Mouse (Mus musculus) embryonic facial prominence, embryonic 10.5 days (tissue): ENCODE measurements around the gene Bloc1s4. TPM values are rescaled to one million over a fixed set of nuclear protein-coding genes. Genes with fewer than 3 reads are reported as not detected.

ENCODE experiments used
- DNase-seq: peaks from one replicate; pipeline ENCODE4 v3.0.0-alpha.2; 2017; ENCODE audit warnings: low spot score
- H3K27ac ChIP-seq: fragments of 300-500 bp; sonication (generic); replicated peaks from 2 replicates; pipeline ENCODE4 v1.5.1; 2016; ENCODE audit warnings: mild to moderate bottlenecking
- H3K27me3 ChIP-seq: fragments of 300-500 bp; sonication (generic); replicated peaks from 2 replicates; pipeline ENCODE4 v1.6.1; 2016; ENCODE audit warnings: low read depth, mild to moderate bottlenecking; ENCODE audit not compliant: poor library complexity, severe bottlenecking
- H3K36me3 ChIP-seq: fragments of 300-500 bp; sonication (generic); replicated peaks from 2 replicates; pipeline ENCODE4 v1.6.1; 2016; ENCODE audit warnings: mild to moderate bottlenecking, moderate library complexity
- H3K4me1 ChIP-seq: fragments of 300-500 bp; sonication (generic); 2 replicates; pipeline ENCODE4 v1.6.1; 2016
- H3K4me3 ChIP-seq: fragments of 300-500 bp; sonication (generic); 2 replicates; pipeline ENCODE4 v1.5.1; 2016; ENCODE audit warnings: mild to moderate bottlenecking, moderate library complexity
- H3K9me3 ChIP-seq: fragments of 300-500 bp; sonication (generic); 2 replicates; pipeline ENCODE4 v1.6.1; 2016; ENCODE audit warnings: mild to moderate bottlenecking
- WGBS: fragments of 180-500 bp; shearing (Covaris S2); methylation state at CpG from one replicate; pipeline ENCODE4 v1.1.7; 2016; 5-methylcytosine and 5-hydroxymethylcytosine counted together
- polyA plus RNA-seq: library from polyadenylated mRNA; unstranded; fragments of >200 nt; fragmentation: Nextera tagmentation; extraction: Ambion mirVana; gene quantifications from 2 replicates; pipeline ENCODE4 v1.2.1, GENCODE M21; 2016

The Bloc1s4 gene
- polyA plus RNA-seq, 1 experiment from 2014 or later, result 24.2 TPM

- 76% methylated on average over 3 of the region's 3 CpGs for WGBS
Observed at GRCm38 (mm10) chr5:36769603-36770002, 21.2 kb upstream of the Bloc1s4 start.

GRCm38 (mm10) chr5:36766958-36767703 is 18.7 kb upstream of the Bloc1s4 start:
- Histone ChIP-seq H3K27me3 (no peaks in the 10 kb centered on the region), H3K4me1 (peaks cover 38% of the 10 kb centered on the region), H3K27ac (peak overlapping the region; percentile 31; the same call in 1 of the 2 replicates), H3K9me3 (no peaks in the 10 kb centered on the region), H3K4me3 (no peak overlapping the region), H3K36me3 (no peaks in the 10 kb centered on the region)
- WGBS, result 35% methylated on average over 10 of the region's 10 CpGs
- peak; percentile 56 for DNase-seq

More at GRCm38 (mm10) chr5:36769603-36770002, 21.2 kb upstream of the Bloc1s4 start:
- Histone ChIP-seq H3K4me3 (no peak overlapping the region), H3K27ac (no peak overlapping the region), H3K27me3 (no peaks in the 10 kb centered on the region), H3K4me1 (peaks cover 18% of the 10 kb centered on the region), H3K36me3 (no peaks in the 10 kb centered on the region), H3K9me3 (no peaks in the 10 kb centered on the region)
- DNase-seq, result no peak

GRCm38 (mm10) chr5:36759848-36760247 is 11.4 kb upstream of the Bloc1s4 start:
- DNase-seq, result no peak
- Histone ChIP-seq H3K4me1 (peaks cover 33% of the 10 kb centered on the region), H3K27me3 (no peaks in the 10 kb centered on the region), H3K9me3 (no peaks in the 10 kb centered on the region), H3K36me3 (no peaks in the 10 kb centered on the region), H3K4me3 (no peak overlapping the region), H3K27ac (no peak overlapping the region)
- WGBS, result 67% methylated on average over 4 of the region's 4 CpGs

GRCm38 (mm10) chr5:36757033-36757432 is 8.6 kb upstream of the Bloc1s4 start:
- Histone ChIP-seq H3K36me3 (no peaks in the 10 kb centered on the region), H3K4me3 (no peak overlapping the region), H3K27me3 (0 out of 2 replicates have a peak, but pooled peaks cover 2% of the 10 kb centered on the region), H3K27ac (no peak overlapping the region), H3K4me1 (peaks cover 12% of the 10 kb centered on the region), H3K9me3 (no peaks in the 10 kb centered on the region)
- WGBS, result 61% methylated on average over 5 of the region's 5 CpGs
- DNase-seq, result no peak

GRCm38 (mm10) chr5:36750119-36751078 is 1.9 kb upstream of the Bloc1s4 start:
- H3K36me3 ChIP-seq, result 0 out of 2 replicates have a peak, but pooled peaks cover 3% of the 10 kb centered on the region
- no peak for DNase-seq
- WGBS, result 73% methylated on average over 9 of the region's 9 CpGs
- H3K27ac ChIP-seq, result no peak overlapping the region
- 0 out of 2 replicates have a peak, but pooled peaks cover 5% of the 10 kb centered on the region for H3K27me3 ChIP-seq
- peaks cover 21% of the 10 kb centered on the region for H3K4me1 ChIP-seq
- no peak overlapping the region for H3K4me3 ChIP-seq
- H3K9me3 ChIP-seq, result no peaks in the 10 kb centered on the region

GRCm38 (mm10) chr5:36747794-36748535 is 485 bp downstream of the Bloc1s4 start:
- 3% methylated on average over 76 of the region's 76 CpGs for WGBS
- DNase-seq, result no peak
- 0 out of 2 replicates have a peak, but pooled peaks cover 5% of the 10 kb centered on the region for H3K27me3 ChIP-seq
- peak overlapping the region; percentile 100 for H3K4me3 ChIP-seq
- peaks cover 21% of the 10 kb centered on the region for H3K4me1 ChIP-seq
- H3K27ac ChIP-seq, result peak overlapping the region; percentile 89
- H3K36me3 ChIP-seq, result 0 out of 2 replicates have a peak, but pooled peaks cover 3% of the 10 kb centered on the region
- no peaks in the 10 kb centered on the region for H3K9me3 ChIP-seq

GRCm38 (mm10) chr5:36747071-36747470 is 1.4 kb downstream of the Bloc1s4 start:
- Histone ChIP-seq H3K9me3 (no peaks in the 10 kb centered on the region), H3K36me3 (0 out of 2 replicates have a peak, but pooled peaks cover 3% of the 10 kb centered on the region), H3K4me1 (peaks cover 21% of the 10 kb centered on the region), H3K27ac (no peak overlapping the region), H3K27me3 (0 out of 2 replicates have a peak, but pooled peaks cover 4% of the 10 kb centered on the region), H3K4me3 (peak overlapping the region; percentile 100)
- WGBS, result 85% methylated on average over 7 of the region's 7 CpGs
- no peak for DNase-seq

GRCm38 (mm10) chr5:36742126-36742848 is 6.2 kb downstream of the Bloc1s4 start:
- H3K27ac ChIP-seq, result no peak overlapping the region
- H3K4me3 ChIP-seq, result no peak overlapping the region
- 44% methylated on average over 16 of the region's 16 CpGs for WGBS
- DNase-seq, result peak; percentile 84
- H3K4me1 ChIP-seq, result peaks cover 25% of the 10 kb centered on the region
- no peaks in the 10 kb centered on the region for H3K27me3 ChIP-seq
- no peaks in the 10 kb centered on the region for H3K9me3 ChIP-seq
- 0 out of 2 replicates have a peak, but pooled peaks cover 3% of the 10 kb centered on the region for H3K36me3 ChIP-seq

GRCm38 (mm10) chr5:36739829-36740228 is 8.6 kb downstream of the Bloc1s4 start:
- 62% methylated on average over 4 of the region's 4 CpGs for WGBS
- no peak overlapping the region for H3K27ac ChIP-seq
- H3K4me1 ChIP-seq, result peaks cover 18% of the 10 kb centered on the region
- no peaks in the 10 kb centered on the region for H3K36me3 ChIP-seq
- H3K4me3 ChIP-seq, result no peak overlapping the region
- H3K27me3 ChIP-seq, result no peaks in the 10 kb centered on the region
- DNase-seq, result no peak
- H3K9me3 ChIP-seq, result no peaks in the 10 kb centered on the region

GRCm38 (mm10) chr5:36738799-36739615 is 9.4 kb downstream of the Bloc1s4 start:
- no peaks in the 10 kb centered on the region for H3K27me3 ChIP-seq
- H3K27ac ChIP-seq, result 0 out of 2 replicates have a peak overlapping the region, but pooled peaks have one; percentile 19
- WGBS, result 57% methylated on average over 16 of the region's 16 CpGs
- no peaks in the 10 kb centered on the region for H3K36me3 ChIP-seq
- no peak for DNase-seq
- H3K9me3 ChIP-seq, result no peaks in the 10 kb centered on the region
- H3K4me3 ChIP-seq, result no peak overlapping the region
- peaks cover 18% of the 10 kb centered on the region for H3K4me1 ChIP-seq

GRCm38 (mm10) chr5:36737765-36738164 is 10.7 kb downstream of the Bloc1s4 start:
- WGBS, result 61% methylated on average over 4 of the region's 4 CpGs
- Histone ChIP-seq H3K4me1 (peaks cover 18% of the 10 kb centered on the region), H3K36me3 (no peaks in the 10 kb centered on the region)

More at GRCm38 (mm10) chr5:36737765-36738164, 10.7 kb downstream of the Bloc1s4 start:
- Histone ChIP-seq H3K27ac (no peak overlapping the region), H3K4me3 (no peak overlapping the region), H3K27me3 (no peaks in the 10 kb centered on the region), H3K9me3 (no peaks in the 10 kb centered on the region)
- no peak for DNase-seq
